Mouse (Mus musculus): ENCODE results near the gene Dab2ip. TPM values are rescaled to one million over a fixed set of nuclear protein-coding genes. Genes with fewer than 3 reads are reported as not detected.

Gene Dab2ip
- total and polyA plus RNA-seq, 3 experiments = 4.9 to 15.6 (median 7.8) TPM

- dilution Hi-C loops (cut with MboI; ENCODE audit: extremely low pct_ligation_motif_present, extremely low pct_unique_long_range_greater_than_20kb, low sequenced_read_pairs) (no loop called here), in situ Hi-C loops (cut with MboI; ENCODE audit: low pct_ligation_motif_present, low pct_unique_long_range_greater_than_20kb, low sequenced_read_pairs) (no loop called here)
- no peak overlapping the region for H3K4me2 ChIP-seq (ENCODE audit: insufficient read depth, low read depth, poor library complexity, severe bottlenecking)
- H3K9ac ChIP-seq (ENCODE audit: insufficient read depth, low read depth) = no peak overlapping the region
- H3K79me2 ChIP-seq (replicated peaks; ENCODE audit: control insufficient read depth, extremely low read depth, insufficient read depth, poor library complexity, severe bottlenecking) = peaks cover 2% of the 10 kb centered on the region; the same call in 1 of the 2 replicates
- TF ChIP-seq ETS1 (conservative IDR thresholded peaks at IDR 0.05; ENCODE audit: low read depth, low read length) = no peak
- no peak for TF ChIP-seq MAZ (IDR thresholded peaks at IDR 0.05; ENCODE audit: low read depth, low read length)
- TF ChIP-seq ZC3H11A (IDR thresholded peaks at IDR 0.05; ENCODE audit: low read depth, low read length) = no peak
- TF ChIP-seq MAFK (IDR thresholded peaks at IDR 0.05; ENCODE audit: insufficient replicate concordance, low read length) = no peak
- TF ChIP-seq POLR2AphosphoS2 (IDR thresholded peaks at IDR 0.05; ENCODE audit: low read depth, low read length) = no peak
- no peak for TF ChIP-seq MYC (IDR thresholded peaks at IDR 0.05; ENCODE audit: low read depth, low read length)
- TF ChIP-seq E2F4 (IDR thresholded peaks at IDR 0.05; ENCODE audit: insufficient replicate concordance, low read depth, low read length) = no peak
- no peak for TF ChIP-seq CHD2 (IDR thresholded peaks at IDR 0.05; ENCODE audit: low read length)
- TF ChIP-seq ZMIZ1 (IDR thresholded peaks at IDR 0.05; ENCODE audit: low read depth, low read length) = no peak
- no peak for TF ChIP-seq RAD21 (IDR thresholded peaks at IDR 0.05; ENCODE audit: low read depth, low read length)
- no peak for TF ChIP-seq UBTF (IDR thresholded peaks at IDR 0.05; ENCODE audit: low read depth, low read length)
- no peak for TF ChIP-seq TCF12 (IDR thresholded peaks at IDR 0.05; ENCODE audit: low read depth, low read length)
- TF ChIP-seq JUN (IDR thresholded peaks at IDR 0.05; ENCODE audit: insufficient read depth, low read depth, low read length) = no peak
- TF ChIP-seq EP300 (IDR thresholded peaks at IDR 0.05; ENCODE audit: low read length) = no peak
- no peak overlapping the region for H3K27ac ChIP-seq (ENCODE audit: insufficient read depth, low read depth)
- H3K4me1 ChIP-seq (ENCODE audit: control insufficient read depth in 1 of 2, insufficient read depth in 2 of 2) = peaks cover 13 to 32% of the 10 kb centered on the region in 2 experiments
- no peak for DNase-seq (ENCODE audit: extremely low read depth)
- no peaks in the 10 kb centered on the region for H3K27me3 ChIP-seq (replicated peaks)
- no peaks in the 10 kb centered on the region for H3K9me3 ChIP-seq (replicated peaks; ENCODE audit: low read length)
- H3K36me3 ChIP-seq (replicated peaks in 1 of 2; ENCODE audit: control insufficient read depth in 1 of 2, insufficient read depth in 1 of 2, low read length in 1 of 2) = peaks cover 2 to 29% of the 10 kb centered on the region in 2 experiments
- no peak overlapping the region for H3K4me3 ChIP-seq (replicated peaks in 1 of 3; ENCODE audit: low read depth in 2 of 3, low read length in 2 of 3, poor library complexity in 1 of 3)
Measured at GRCm38 (mm10) chr2:35669217-35669616, 111.2 kb downstream of the Dab2ip start.

- dilution Hi-C loops (cut with MboI; ENCODE audit: extremely low pct_ligation_motif_present, extremely low pct_unique_long_range_greater_than_20kb, low sequenced_read_pairs) = no loop called here
- peaks cover 13 to 32% of the 10 kb centered on the region in 2 experiments for H3K4me1 ChIP-seq (ENCODE audit: control insufficient read depth in 1 of 2, insufficient read depth in 2 of 2)
- no peak overlapping the region for H3K4me3 ChIP-seq (replicated peaks in 1 of 3; ENCODE audit: low read depth in 2 of 3, low read length in 2 of 3, poor library complexity in 1 of 3)
- H3K27ac ChIP-seq (ENCODE audit: insufficient read depth, low read depth) = no peak overlapping the region
- H3K4me2 ChIP-seq (ENCODE audit: insufficient read depth, low read depth, poor library complexity, severe bottlenecking) = no peak overlapping the region
- no peak for DNase-seq (ENCODE audit: extremely low read depth)
- in situ Hi-C loops (cut with MboI; ENCODE audit: low pct_ligation_motif_present, low pct_unique_long_range_greater_than_20kb, low sequenced_read_pairs) = no loop called here
- H3K9ac ChIP-seq (ENCODE audit: insufficient read depth, low read depth) = no peak overlapping the region
- TF ChIP-seq EP300 (IDR thresholded peaks at IDR 0.05; ENCODE audit: low read length) (no peak), HCFC1 (IDR thresholded peaks at IDR 0.05; ENCODE audit: low read depth, low read length) (no peak), GABPA (IDR thresholded peaks at IDR 0.05; ENCODE audit: insufficient replicate concordance, low read depth, low read length) (no peak), JUND (conservative IDR thresholded peaks at IDR 0.05; ENCODE audit: low read depth, low read length) (no peak), KAT2A (IDR thresholded peaks at IDR 0.05; ENCODE audit: insufficient replicate concordance, low read length) (no peak), JUN (IDR thresholded peaks at IDR 0.05; ENCODE audit: insufficient read depth, low read depth, low read length) (no peak), ZNF384 (IDR thresholded peaks at IDR 0.05; ENCODE audit: low read depth, low read length) (no peak), E2F4 (IDR thresholded peaks at IDR 0.05; ENCODE audit: insufficient replicate concordance, low read depth, low read length) (no peak), ZKSCAN1 (IDR thresholded peaks at IDR 0.05; ENCODE audit: borderline replicate concordance, low read depth, low read length) (no peak), ZC3H11A (IDR thresholded peaks at IDR 0.05; ENCODE audit: low read depth, low read length) (no peak), TCF12 (IDR thresholded peaks at IDR 0.05; ENCODE audit: low read depth, low read length) (no peak)
- H3K27me3 ChIP-seq (replicated peaks) = no peaks in the 10 kb centered on the region
- H3K36me3 ChIP-seq (replicated peaks in 1 of 2; ENCODE audit: control insufficient read depth in 1 of 2, insufficient read depth in 1 of 2, low read length in 1 of 2) = peaks cover 2 to 29% of the 10 kb centered on the region in 2 experiments
- H3K9me3 ChIP-seq (replicated peaks; ENCODE audit: low read length) = no peaks in the 10 kb centered on the region
- peaks cover 2% of the 10 kb centered on the region; the same call in 1 of the 2 replicates for H3K79me2 ChIP-seq (replicated peaks; ENCODE audit: control insufficient read depth, extremely low read depth, insufficient read depth, poor library complexity, severe bottlenecking)
Measured at GRCm38 (mm10) chr2:35669748-35670147, 111.7 kb downstream of the Dab2ip start.
